Mouse (Mus musculus) urinary bladder, postnatal 10 days (tissue): Measurements from ENCODE around the gene Kcnt1.

Source experiments
- DNase-seq: peaks from one replicate; pipeline ENCODE4 v3.0.0; 2022; ENCODE audit warnings: low spot score

The Kcnt1 gene

DNA sequence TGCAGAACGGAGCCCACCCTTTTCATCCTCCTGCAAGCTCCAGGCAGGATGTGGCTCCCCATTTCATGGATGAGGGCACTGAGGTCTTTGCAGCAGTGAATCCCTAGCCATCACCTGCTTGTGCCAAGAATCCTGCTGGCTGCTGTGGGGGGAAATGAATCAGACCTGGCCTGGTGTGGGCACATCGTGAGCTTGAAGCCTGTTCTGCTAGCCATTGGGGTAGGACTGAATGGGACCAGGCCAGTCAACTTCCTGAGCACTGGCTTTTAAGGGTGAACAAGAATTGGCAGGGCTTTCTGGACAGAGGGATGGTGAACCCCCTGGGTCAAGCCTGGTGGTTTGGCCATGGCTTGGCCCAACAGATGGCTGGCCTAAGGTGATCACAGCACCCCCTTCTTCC lies 15.0 kb downstream of the Kcnt1 start:
- no peak for DNase-seq

DNA sequence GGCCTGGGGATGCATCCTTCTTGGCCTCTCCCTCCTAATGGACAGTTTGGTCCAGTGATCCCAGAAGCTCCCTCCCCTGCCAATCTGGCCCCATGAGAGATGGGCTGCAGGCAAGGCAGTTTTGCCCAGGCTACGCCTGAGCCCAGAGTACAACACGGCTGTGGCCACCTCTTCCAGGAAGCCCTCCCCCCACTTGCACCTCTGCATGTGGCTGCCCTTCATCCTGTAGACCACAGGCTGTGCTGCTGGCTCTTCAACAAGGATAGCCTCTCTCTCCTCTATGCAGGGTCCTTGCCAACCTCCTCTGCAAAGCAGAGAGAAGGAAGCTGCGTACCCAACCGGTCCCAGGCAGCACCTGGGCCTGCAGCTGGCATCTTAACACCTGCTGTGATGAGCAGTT lies 15.5 kb downstream of the Kcnt1 start:
- no peak for DNase-seq

DNA sequence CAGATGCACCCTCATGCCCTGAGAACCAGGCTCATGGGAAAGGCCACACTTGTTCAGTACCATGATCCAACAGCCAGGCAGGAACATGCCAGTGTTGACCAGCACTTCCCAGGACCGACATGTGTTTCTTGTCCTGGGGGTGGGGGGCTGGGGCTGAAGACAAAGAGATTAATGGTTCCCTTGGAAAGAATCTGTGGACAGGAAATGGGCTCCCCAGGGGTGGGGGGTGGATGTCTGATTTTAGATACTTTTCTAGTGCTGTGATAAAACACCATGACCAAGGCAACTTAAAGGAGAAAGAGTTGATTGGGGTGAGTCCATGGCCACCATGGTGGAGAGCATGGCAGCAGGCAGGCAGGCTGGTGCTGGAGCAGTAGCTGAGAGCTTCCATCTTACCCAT lies 18.7 kb downstream of the Kcnt1 start:
- DNase-seq: no peak

DNA sequence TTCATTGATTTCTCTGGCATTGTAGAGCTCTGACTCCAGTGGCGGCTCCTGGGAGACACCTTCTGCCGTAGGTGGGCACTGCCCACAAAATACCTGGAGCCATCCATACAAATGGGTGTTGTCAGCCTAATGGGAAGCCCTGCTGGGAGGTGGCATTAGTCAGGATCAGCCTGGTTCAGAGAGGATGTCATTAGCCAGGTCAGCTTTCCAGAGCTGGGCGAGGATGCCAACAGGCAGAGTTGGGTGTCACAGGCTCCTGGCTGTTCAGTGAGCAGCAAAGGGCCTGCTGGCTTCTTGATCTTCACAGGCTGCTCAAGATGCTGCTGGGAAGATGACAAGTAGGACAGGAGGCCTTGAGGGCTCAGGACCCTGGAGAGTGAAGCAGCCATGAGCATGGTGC lies 21.2 kb downstream of the Kcnt1 start:
- no peak for DNase-seq

DNA sequence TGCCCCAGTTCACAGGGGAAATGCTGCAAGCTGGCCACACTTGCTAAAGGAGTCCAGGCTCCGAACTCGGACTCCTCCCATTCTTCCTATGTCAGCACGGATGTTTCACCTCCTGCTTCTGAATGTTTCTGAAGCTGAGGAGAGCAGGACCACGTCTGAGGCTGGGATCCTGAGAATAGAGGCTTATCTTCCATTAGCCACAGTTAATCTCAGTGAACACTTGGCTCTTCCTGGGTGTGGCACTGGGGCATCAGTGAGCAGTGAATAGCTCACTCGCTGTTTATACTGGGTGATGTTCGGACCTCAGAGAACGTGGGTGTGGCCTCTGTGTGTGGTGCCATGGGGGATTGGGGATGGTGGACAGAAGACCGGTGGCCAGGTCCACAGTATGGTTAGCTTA lies 23.7 kb downstream of the Kcnt1 start:
- no peak for DNase-seq

DNA sequence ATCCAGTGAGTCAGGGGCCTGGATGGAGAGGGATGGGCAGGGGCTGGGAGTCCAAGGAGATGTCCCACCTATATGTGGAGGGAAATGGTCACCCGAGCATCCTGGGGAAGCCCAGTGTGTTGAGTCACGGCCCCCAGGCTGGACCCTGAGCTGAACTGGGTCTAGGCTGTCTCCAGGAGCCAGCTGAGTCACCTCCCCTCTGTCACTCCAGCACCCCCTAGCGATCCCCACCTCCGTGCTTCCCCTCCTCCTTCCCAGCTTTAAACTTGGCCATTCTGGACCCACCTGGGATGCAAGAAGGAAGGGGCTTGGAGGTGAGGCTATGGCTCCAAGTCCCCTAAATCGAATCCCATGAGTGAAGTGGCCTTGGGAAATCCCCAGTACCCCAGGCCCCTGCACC lies 24.6 kb downstream of the Kcnt1 start:
- no peak for DNase-seq

DNA sequence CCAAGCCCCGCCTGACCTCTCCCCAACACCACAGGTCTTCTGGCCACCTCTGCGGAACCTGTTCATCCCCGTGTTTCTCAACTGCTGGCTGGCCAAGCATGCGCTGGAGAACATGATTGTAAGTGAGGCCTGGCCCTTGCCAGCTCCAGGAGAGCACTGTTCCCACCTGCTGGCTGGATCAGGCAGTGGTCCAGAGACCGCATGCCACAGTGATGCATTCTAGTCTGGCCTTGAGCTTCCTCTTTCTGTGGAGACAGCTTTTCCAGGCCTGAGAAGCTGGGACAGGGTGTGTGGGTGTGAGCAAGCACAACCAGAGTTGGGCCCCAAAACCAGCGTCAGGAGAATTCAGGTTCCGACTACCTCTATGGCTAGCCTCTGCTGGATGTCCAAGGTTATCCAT lies 28.9 kb downstream of the Kcnt1 start:
- DNase-seq: no peak

DNA sequence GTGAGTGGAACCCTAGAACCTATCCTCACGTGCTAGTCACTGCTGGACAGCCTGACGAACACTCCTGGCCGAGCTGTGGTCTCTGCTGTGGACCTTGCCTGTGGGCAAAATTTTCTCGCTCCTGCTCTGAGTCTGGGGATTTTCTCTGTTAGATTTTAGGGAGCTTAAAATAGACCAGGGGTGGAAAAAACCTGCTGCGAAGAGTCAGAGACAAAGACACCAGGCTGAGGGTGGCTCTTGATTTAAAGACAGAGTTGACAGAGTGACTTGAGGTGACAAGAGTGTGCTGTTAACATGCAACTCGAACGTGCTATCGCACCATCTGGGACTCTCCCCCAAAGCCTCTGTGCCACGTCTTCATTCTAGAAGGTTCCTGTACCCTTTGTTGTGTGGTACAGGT lies 35.4 kb downstream of the Kcnt1 start:
- no peak for DNase-seq

DNA sequence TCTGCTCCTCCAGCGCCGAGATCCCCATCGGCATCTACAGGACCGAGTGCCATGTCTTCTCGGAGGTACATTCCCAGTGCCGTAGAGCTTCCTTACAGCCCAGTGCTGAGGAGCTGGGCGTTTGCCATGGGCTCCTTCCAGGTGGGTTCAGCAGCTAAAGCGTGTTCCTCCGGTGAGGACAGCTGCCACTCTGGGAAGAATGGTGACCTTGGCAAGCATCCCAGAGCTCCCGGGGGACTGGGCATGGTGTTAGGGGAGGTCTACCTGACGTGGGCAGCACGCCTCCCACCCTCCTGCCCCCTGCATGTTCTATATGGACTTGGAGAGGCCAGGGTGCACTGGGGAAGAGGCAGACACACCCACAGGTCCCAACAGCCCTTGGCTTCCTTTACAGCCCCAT lies 46.3 kb downstream of the Kcnt1 start:
- DNase-seq: no peak

DNA sequence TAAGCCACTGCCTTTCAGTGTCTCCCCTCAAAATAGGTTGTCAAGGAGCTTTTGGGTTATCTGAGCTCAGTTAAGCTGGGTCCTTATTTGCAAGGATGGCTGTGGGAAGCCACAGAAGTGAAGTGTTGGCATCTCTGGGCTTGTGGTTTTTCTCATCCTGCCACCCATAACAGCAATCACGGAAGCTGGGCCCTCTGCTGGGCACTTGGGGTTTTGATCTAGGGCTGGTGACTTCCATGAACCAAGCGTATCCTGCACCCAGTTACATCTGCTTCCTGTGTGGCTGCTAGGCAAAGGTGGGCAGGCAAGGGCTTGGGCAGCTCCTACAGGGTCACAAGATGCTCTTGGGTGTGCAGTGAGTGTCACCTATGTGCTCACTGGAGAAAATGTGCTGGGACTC lies 49.7 kb downstream of the Kcnt1 start:
- DNase-seq: no peak

DNA sequence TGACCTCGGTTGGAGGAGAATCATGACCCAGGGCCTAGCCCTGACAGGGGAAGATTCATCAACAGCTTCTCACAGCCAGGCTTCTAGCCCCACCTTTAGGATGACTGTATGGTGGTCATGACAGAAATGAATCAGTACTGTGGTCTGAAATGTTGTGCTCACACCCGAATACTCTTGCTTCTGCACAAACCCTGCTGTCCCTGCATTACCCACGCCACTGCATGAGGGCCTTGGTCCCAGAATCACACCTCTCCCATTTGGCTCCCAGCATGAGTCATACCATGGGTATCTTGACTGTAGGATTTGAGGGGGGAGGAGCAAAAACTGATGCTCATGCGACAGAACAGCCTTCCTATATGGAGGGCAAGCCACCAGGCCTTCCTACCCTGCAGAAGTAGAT lies 50.7 kb downstream of the Kcnt1 start:
- DNase-seq: no peak

DNA sequence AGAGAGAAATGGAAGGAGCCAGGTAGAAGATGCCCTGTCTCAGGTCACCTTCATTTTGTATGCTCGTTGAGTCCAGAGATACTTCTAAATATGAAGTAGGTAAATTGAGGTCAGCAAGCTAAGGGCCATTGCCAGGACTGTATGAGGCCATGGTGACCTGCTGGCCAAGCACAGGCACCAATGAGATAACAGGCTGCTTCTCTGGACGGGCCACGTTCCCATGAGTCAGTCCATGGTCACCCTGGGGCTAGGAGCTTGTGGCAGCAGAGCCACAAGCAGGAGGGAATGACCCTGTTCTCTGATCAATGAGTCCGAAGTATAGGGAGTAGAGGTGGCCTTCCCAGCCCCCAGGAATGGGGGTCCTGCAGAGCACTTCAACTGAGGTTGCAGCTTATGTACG lies 51.3 kb downstream of the Kcnt1 start:
- no peak for DNase-seq

DNA sequence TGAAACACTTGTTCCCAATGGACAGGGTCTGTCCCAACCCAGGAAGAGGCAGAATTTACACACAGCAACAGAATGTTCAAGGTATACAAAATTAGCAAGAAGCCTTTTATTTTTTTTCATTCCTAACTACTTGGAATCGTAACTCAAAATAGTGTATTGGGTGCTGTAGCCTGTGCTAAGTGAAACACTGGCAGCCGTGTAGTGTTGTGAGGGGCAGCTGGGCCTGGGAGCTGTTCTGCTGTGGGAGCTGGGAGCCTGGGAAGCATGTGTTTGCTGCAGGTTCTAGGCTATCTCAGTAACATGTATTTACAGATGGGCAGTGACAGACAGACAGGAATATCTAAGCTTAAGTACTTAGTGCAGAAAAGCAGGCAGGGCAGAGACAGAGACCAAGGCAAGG lies 54.9 kb downstream of the Kcnt1 start:
- no peak for DNase-seq

DNA sequence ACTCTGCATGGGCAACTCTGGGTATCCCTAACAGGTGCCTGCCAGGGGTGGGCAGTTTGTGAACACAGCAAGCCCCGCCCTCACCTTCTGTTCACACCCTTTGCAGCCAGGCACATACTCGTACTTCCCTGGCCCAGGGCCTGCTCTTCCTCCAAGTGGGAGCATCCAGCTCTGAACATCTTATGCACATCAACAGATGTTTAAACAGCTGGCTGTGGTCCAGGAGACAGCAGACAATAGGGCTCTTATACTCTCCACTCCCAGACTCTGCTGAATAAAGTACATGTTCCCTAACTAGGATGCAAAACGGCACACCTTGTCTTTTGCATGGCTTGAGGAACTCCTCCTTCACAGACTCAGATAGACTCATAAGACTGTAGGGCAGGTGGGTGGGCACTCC lies 56.4 kb downstream of the Kcnt1 start:
- DNase-seq: no peak

DNA sequence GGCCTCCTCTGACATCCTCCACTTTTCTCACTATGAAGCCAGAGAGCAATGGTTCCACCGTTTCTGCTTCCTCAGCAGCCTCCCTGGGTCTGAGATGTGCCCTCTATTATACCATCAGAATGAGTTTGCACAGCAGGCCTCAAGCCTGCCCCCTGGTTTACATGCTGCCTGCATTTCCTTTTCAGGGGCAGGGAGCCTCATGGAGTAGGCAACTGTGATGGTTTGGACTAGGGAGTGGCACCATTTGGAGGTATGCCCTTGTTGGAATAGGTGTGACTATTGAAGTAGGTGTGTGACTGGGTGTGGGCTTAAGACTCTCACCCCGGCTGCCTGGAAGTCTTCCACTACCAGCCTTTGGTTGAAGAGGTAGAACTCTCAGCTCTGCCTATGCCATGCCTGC lies 60.3 kb downstream of the Kcnt1 start:
- DNase-seq: no peak

DNA sequence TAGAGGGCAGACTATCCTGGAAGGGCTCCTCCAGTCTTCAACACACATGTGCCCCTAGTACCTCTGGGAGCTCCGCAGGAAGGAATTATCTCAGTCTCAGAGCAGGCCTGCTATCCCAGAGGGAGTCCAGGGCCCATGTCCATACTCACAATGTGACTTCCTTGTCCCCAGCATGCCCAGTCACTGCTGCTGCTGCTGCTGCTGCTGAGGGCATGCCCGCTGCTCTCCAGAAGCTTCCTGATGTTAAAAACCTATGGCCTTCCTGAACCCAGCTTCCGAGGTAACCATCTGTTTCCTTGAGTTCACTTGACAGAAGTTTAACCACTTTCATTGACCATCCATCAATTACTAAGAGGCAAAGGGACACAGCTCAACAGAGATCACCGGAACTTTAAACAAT lies 61.4 kb downstream of the Kcnt1 start:
- no peak for DNase-seq

DNA sequence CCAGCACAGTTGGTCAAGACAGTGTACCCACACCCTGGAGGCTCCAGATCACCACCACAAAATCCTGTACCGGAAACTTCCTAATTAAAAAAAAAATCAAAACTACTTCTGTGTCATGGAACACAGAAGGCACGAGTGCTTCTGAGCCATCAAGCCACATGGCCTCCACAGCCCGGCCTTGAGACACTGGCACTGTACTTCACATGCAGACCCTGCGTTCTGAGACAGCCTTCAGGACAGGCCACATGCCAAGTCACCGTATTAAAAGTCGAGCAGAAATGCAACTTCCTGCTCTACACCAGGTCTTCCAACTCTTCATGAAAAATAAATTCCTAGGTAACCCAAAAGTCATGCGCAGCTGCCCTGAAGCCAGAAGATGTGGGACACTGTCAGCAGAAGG lies 64.3 kb downstream of the Kcnt1 start:
- DNase-seq: no peak

DNA sequence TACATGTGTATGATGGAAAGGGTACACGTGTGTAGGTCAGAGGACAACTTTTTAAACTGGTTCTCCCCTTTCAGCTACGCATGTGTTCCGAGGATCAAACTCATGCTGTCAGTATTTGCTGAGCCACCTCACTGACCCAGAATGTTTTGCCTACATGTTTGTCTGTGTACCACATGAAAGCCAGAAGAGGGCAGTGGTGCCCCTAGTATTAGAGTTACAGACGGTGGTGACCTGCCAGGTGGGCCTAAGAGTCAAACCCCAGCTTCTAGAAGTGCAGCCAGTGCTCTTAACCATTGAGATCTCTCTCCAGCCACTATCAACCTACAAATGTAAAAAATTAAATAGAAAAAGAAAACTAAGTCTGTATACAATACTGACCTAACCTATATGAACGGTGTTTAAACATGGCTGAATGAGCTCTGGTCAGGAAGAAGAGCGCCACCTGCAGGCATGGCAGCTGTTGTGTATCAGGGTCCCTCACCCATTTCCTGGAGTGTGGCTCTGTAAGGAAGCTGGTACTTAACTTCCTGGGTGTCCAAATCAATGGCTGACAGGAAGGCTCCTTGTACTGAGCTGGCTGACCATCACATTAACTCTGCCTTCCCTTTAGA lies 67.8 kb downstream of the Kcnt1 start:
- DNase-seq: no peak

DNA sequence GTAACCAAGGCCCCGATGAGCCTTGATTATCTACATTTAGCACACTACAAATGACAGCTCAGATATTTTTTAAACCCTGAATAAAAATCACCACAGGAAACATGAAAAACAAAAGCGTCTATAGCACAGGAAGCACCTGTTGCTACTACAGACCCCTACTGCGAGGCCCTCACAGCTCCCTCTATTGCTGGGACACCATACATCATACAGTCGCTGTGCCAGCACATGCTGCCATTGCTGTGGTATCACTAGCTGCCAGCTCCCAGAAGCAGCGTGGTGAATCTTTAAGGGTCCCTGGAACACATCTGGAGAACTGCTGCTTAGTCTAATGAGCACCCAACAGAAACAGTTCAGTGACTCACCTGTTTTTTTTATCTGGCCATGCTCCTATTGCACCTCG lies 77.0 kb downstream of the Kcnt1 start:
- no peak for DNase-seq

DNA sequence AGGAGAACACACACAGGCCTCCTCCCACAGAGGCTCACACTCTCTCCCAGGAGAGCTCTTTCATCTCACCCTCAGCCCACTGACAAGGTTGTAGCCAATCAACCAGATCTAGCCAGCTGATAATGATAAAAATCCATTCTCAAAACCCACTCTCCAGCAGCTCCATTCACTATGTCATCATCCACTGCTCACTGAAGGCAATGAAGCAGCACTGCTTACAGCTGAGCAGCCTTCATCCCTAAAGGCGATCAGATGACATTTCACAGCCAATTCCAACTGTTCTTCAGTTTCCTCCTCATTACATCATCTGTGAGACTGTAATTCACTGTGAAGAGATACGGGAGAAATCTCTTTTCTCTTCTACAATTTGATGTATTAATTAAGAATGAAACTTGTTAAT lies 80.3 kb downstream of the Kcnt1 start:
- DNase-seq: no peak

DNA sequence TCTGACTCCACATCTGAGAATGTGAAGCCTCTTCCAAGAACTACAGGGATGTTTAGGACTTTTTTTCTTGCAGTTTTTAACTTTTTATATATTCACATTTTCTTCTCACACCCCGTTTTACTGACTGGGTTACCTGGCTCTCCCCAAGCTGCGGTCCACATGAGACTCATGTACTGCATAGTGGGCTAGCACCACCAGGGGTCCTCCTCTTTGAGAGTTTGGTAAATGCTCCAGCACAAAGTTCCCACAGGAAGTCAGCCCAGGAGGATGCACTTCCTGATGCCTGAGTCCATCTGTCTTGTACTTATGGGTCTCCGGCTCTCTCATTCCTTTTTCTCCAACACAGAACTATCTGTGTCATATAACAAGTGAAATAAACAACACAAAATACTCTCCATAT lies 84.4 kb downstream of the Kcnt1 start:
- no peak for DNase-seq

DNA sequence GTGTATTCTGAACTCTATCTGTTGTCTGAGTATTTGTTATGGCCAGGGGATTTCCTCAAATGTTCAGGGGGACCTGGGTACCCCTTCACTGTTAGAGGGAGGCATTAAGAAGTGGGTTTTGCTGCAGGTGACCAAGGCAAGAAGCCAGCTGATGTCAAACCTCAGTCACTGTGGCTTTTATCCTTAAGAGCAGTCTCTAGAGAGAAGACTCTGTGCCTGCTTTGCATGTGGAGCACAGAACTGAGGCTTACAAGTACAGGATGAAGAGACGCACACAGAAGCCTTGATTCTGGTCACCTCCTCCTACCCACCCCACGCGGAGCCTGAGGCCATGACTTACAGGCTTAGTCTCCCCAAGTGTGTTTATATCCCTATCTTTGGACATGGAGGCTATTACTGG lies 85.8 kb downstream of the Kcnt1 start:
- no peak for DNase-seq
